Mouse (Mus musculus) lung, adult 2 months (tissue): ENCODE measurements around the gene Mark1.

ENCODE experiments used
- CTCF ChIP-seq: fragments of 200-500 bp; IDR thresholded peaks from 2 replicates; pipeline ENCODE4 v1.5.1; 2011; ENCODE audit warnings: mild to moderate bottlenecking, low read length, control low read depth; ENCODE audit not compliant: insufficient read depth
- POLR2A ChIP-seq: fragments of 200-500 bp; IDR thresholded peaks from 2 replicates; pipeline ENCODE4 v1.6.1; 2011; ENCODE audit warnings: low read depth, mild to moderate bottlenecking, control low read depth, low read length, borderline replicate concordance; ENCODE audit errors: extremely low read depth

DNA sequence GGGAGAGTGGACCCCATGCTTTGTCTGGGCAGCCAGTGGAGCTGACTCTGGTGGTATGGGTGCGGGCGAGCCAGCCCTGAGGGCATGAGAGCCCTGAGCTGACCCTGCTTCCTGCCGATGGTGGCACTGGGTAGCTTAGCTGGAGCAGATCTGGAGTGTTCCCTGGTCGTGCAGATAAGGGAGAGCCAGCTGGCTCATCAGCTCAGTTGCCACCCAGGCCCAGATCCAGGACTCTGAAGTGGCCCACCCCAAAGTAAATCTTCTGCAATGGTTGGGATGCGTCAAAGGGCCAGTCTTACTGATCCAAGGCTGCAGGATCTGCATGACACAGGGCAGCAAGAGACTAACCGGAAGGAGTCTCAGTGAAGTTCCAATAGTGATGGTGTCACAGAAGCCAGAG is 109.9 kb downstream of the Mark1 start:
- no peak for TF ChIP-seq CTCF
- no peak for TF ChIP-seq POLR2A
